Mouse (Mus musculus): Measurements from ENCODE around the gene Cnnm1.
A peak's percentile ranks its signal among the peaks of the same experiment; 100 is the strongest.

The Cnnm1 gene

DNA sequence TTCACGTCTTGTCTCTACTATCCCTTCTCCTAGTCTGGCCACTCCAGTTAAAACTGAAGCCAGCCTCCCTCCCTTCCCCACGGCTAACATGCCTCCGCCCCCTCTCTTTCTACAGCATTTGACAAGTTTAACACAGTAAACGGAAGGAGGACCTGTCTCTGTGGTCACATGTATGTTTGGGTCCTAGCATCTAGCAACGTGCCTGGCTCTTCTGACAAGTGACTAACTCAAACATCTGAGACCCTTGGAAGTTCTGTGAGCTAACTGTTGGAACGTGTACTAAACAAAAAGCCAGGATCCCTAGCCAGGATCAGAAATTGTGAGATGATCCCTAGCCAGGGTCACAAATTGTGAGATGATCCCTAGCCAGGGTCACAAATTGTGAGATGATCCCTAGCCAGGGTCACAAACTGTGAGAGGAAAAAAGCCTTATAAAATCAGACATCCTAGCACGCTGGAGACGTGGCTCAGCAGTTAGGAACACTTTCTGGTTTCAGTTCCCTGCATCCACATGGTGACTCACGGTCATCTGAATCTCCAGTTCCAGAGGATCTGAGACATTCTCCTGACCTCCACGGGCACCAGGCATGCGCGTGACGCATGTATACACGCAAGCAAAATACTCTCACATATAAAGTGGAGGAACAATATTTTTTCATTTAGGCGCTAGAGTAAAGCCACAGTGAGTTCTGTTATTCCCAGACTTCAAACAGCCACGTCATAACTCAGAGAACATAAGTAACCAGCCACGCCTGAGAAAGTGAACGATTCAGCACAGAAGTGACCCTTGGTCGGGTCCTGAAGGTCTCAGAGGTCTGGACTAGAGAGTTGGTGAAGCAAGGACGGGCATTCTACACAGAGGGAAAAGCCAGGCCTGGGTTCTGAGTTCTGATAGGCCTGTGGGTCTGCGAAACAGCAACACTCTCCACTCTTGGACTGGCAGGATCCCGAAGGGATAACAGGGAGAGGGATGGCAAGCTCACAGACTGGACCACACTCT is 71.7 kb downstream of the Cnnm1 start:
- DNase-seq (ENCODE audit: low spot score), result no peak

DNA sequence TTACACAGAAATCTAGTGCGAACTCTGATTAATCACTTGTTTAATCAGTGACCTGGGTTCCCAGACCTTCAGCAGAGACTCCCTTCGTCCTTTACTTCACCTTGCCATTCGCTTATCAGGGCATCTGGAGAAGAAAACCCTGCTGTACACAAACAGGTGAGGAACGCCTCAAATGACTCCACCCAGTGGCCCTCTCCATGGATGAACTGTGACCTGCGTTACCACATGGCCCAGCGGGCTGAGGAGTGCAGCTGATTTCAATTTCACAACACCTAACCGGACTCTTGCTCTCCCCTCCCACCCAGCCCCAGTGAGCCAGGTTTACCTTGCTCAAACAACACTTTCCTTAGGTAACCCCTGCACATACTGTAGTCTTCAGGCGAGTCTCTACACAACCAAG is 73.6 kb downstream of the Cnnm1 start:
- DNase-seq (ENCODE audit: low spot score), result no peak

DNA sequence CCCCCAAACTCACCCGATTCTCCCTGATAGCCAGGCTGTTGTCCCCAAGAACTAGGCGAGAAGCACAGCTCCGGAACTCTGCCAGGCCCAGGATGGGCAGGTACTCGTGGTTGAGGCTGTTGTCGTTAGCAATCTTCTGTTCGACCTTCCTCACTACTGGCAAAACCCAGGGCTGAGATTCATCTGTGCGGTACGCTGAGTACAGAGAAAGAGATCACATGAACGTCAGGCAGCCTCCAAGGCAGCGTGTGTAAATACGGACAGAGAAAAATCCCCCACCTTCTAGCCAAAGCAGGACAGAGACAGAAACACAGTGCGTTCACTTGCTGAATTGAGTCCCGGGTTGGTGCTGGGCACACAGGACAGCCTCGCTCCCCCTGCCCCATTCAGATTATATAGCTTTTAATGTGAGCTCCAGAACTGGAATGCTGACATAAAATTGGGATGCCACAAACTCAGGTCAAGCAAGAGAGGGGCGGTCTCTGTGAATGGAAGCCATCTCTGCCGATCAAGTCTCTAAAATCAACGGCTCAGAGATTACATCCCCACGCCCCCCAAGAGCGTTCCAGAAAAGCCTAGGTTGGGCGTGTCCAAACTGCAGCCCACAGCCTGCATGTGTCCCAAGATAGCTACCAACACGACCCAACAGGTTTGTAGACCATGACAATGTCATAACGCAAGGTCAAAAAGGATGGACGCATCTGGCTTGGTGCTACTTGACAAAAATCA is 75.6 kb downstream of the Cnnm1 start:
- no peak for DNase-seq (ENCODE audit: low spot score)

DNA sequence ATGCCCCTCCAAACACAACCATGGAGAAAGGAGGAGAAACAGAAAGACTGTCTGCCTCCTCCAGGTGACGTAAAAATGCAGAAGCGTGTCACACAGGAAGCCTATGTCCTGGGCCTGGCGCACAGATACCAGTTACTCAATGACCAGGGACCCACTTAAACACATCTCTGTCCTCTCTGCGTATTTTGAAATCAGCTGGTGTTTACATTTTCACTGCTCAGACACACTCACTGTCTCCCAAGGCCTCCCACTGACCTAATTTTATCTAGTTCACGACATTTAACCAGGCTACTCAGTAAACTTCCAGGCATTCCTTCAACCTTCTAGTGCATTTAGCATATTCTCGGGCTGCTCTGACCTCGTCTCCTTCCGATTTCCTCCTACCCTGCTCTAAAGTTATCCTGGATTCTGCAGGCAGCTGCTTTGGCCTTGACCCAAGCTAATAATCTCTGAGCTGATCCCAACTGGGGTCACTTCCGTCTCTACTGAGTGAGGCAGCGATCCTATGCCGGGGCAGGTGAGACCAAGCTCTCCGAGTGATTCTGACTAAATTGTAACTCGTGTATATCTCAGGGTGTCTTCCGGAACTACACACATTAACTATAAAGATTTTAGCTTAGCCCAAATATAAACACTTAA is 76.3 kb downstream of the Cnnm1 start:
- DNase-seq (ENCODE audit: low spot score), result no peak

DNA sequence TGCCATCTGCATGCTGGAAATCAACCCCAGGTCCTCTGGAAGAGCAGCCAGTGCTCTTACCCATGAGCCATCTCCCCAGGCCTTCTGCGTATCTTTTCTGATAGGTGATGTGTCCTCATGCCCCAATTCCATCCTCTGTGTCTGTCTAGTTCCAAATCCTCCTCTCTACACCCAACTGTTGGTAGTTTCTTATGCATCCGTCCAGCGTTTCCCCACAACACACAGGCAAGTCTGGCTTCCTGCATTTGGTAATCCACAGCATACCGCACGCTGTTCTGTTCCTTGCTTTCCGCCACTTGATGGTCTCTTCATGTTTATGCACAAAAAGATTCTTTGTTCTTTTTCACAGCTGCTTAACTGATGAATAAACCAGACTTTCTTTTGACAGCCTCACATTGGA is 77.1 kb downstream of the Cnnm1 start:
- no peak for DNase-seq (ENCODE audit: low spot score)

DNA sequence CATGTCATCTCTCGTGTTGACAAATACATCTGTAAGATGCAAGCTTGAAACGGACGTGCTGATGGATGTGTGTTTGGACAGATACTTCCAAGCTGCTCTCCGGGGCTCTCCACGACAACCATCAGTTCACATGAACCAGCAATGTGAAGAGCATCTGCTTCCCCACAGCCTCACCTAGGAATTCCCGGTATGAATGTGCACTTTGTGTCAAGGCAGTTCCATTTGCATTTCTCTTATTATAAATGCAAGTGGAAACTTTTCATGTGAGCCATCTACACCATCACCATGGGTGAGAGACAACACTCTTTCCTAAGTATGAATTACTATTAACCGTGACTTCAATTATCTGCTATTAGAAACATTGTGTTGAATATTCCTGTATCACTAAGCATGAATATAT is 77.6 kb downstream of the Cnnm1 start:
- DNase-seq (ENCODE audit: low spot score), result no peak

DNA sequence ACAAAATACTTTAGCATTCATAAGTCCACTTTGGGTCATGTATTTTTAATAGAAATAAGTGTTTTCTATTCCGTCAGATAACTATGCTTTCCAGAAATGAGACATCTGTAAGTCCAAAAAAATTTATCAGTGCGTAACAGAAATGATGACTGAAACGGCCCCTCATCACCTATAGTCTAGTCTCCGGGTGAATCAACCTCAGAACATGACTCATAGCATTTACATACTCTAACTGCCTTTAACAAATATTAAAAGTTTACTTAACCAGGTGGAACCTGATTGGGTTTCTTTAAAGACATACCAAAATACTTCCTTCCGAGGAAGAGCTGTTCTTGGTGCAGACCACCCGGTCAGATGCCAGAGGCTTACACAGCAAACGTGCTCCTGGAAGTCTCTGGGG is 78.0 kb downstream of the Cnnm1 start:
- DNase-seq (ENCODE audit: low spot score), result no peak

DNA sequence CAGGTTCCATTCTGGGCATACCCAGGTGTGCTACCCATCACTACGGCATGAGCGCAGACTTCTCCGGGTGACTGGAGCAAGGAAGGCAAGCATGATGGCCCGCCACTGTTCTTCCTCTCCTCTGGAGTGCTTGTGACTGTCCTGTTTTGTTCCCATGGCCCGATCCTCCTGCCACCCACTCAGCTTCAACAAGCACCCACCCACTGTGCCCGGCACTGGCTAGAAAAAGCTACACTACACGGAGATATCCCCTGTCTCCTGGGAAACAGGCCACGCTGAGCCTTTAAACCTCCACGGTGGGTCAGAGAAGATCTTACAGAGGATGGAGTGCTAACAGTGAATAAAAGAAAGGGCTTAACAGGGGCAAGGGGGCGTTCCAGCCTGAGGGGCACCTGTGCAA is 79.0 kb downstream of the Cnnm1 start:
- DNase-seq (ENCODE audit: low spot score), result no peak

DNA sequence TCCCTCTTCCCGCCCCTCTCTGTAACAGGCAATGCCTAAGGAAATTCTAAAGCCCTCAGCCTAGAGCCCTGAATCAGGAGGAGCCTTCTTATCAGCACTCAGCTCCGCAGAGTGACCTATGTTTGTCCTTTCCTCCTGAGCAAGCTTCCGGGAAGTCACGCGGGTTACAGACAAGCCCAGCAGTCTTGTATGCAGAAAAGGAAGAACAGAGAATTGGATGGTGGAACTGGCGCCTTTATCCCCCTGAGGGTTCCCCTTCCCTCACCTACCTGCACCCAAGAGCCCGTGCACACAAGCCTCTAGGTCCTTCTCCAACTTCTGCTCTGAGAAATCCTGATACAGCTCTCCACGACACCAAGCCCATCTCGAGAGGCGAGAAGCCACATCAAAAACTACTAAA is 80.2 kb downstream of the Cnnm1 start:
- no peak for DNase-seq (ENCODE audit: low spot score)

DNA sequence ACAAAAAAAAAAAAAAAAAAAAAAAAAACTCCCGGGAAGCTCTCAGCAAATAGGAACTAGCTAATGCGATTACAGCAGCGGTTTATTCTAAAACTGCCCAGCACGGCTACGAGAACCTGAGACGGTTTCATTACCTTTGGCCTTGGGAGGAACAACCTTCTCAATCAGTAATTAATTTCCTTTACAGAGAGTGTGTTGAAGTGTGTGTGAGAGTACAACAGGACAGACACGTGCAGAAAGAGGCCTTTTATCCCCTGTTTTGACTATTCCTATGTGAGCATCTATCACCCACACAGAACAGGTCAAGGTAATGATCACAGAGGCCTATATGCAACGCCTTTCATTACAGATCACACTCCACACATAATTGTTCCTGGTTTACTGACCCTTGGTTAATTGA is 81.1 kb downstream of the Cnnm1 start:
- DNase-seq (ENCODE audit: low spot score), result no peak

DNA sequence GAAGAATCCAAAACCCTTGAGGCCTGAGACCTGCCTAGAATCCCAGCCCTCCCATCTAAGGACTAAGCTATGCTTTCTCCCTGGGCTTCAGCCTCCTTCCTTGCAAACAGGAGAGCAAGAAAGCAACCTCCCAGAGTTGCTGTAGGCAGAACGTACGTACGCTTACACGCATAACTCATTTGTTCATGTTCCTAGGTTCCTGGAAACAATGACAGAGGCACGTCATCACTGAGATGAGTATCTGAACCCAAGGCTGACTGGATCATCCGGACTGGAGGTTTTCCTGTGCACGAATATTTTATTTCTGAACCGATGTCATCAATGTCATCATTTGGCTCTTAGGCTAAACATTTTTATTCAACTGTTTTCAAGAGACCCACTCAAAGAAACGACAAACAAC is 81.8 kb downstream of the Cnnm1 start:
- DNase-seq (ENCODE audit: low spot score), result no peak

DNA sequence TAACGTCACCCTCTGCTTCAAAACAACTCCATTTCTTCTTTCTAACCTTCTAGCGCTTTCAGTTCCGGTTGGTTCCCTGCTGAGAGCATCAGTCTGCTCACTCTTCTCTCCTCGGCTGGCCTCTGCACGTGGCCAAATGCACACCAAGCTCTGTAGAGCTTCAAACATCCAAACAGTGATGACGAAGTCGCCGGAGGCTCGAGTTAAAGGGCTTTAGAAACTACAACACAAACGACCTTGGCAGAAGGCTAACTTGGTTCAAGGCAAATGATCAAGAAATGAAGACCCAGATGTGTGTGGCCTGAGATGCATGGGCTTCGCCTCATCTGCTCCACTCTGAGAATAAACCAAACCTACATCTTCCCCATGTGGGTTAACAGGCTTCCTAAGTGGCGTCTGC is 83.3 kb downstream of the Cnnm1 start:
- no peak for DNase-seq (ENCODE audit: low spot score)

DNA sequence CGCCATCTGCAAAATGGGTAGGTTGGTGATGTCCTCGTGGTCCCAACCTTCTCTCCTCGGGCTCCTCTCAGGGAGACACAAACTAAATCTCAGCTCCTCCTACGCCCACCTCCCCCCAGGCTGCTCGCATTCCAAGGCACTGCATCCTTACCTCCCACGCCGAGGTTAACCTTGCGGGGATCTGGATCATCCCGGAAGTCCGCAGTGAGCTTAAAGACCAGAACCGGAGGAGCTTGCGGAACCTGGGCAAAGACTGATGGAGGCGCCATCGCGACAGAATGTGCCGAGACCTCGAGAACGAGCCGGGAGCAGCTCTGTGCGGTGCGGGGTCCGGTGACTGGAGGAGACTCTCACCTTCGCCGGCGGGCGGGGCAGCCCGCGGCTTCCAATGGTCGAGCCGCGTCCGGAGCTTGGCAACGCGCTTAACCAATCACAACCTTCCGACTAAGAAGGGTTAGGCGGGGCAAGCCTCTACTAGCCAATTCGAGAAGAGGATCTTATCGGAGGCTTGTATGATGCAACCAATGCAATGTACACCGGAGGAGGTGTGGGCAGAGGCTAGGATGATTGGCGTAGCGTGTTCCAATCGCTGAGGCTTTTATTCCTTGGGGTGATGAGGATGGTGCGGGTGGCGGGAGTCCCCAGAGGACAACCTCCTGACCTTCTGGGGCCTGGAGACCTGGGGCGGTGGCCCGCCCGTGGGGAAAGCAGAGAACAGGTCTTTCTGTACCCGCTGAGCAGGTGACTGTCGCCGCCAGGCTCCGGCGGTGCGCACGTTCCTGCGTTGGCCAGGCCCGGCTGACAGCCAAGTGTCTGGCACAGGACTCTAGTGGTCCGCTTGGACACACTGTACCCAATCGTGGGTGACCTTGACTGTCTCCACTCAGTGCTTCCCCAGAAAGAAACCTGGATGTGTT is 84.2 kb downstream of the Cnnm1 start, which contains the start of gene Got1:
Gene Got1 (minus strand): TSS at position 419 of the 917 bp plus-strand sequence.
- peak; percentile 90 for DNase-seq (ENCODE audit: low spot score)

DNA sequence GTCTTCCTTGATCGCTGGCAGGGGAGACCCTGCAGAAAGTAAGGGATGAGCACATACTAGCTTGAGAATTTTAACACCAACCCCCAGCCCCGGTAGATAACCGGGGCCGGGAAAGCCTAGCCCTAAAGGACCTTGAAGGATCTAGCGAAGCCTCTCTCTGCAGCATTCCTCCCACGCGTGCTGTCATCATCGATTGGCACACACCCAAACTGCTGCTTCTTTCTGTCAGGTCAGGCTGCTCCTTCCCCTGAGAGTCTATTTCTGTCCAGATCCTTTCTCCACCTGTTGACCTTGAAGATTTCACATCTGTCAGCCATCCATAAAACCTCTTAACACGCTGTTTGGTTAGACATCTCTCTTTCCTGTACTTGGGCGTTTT is 84.9 kb downstream of the Cnnm1 start:
- peak; percentile 41 for DNase-seq (ENCODE audit: low spot score)

DNA sequence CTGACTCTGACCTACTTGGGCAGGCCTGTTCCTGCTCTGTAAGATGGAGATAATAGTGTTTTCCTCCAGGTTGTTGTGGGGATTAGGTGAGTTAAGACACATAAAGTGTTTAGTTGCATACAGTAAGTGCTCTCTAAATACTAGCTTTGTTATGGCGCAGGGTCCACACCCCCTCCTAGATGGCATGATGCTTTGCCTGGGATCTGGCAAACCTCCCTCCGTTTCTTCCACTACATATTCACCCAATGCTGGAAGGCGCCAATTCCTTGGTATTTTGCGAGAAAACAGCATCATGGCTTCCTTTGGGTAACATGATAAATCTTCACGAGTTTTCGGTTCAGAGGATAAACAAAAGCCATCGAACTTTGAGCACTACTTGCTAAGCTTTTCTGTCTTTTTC is 85.3 kb downstream of the Cnnm1 start:
- DNase-seq (ENCODE audit: low spot score), result no peak

DNA sequence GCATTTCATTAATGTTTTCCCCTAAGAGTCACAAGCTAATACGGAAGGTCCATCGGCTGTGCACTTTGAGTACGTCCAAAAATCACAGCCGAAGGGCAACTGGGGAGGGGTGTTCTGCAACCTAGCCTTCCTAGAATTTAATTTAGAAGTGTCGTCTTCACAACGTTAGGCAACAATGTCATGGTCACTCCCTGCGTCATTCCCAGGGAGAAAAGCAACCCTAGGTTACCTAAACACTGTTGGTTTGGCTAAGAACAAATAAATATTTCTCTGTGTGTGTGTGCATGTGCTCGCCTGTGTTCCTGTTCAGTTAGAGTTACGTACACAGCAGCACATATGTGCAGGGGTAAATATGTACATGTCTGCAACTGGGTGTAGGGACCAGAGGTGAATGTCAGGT is 85.8 kb downstream of the Cnnm1 start:
- DNase-seq (ENCODE audit: low spot score), result no peak

DNA sequence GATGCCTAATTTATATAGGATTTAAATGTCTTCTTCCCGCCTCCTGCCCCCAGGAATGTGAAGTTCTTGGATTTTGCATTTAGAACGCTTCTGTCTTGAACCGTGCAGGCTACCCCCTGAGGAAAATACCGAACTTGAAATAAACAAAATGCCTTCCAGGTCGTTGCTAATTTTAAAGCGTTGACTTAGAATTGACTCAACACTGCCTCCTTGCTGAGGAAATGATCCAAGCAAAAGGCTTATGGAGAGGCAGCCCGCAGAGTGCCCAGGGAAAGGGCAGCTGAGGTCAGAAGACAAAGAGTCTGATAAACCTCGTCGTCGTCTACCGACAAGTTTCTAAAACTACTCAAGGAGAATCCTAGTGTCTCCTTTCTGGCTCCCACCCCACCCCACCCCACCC is 86.9 kb downstream of the Cnnm1 start:
- DNase-seq (ENCODE audit: low spot score), result no peak

DNA sequence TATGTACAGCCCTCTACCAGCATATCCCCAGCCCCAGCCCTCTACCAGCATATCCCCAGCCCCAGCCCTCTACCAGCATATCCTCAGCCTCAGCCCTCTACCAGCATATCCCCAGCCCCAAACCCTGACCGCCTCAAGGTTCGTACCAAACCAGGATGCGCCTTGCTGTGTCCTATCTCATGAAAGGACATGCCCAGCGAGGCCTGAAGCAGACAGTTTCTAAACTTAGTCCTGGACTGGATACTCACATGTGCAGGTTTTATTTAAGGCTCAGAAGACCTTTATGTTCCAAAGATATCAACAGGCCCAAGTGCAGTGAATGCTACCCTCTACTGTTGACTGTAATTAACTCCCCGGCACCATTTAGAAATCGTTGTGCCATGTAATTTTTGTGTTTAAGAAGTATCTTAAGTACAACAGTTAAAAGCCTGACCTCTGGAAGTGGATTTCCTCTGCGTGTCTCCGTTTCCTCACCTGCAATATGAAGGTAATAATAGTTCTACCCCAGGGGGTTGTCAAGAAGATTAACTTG is 87.9 kb downstream of the Cnnm1 start:
- DNase-seq (ENCODE audit: low spot score), result no peak

DNA sequence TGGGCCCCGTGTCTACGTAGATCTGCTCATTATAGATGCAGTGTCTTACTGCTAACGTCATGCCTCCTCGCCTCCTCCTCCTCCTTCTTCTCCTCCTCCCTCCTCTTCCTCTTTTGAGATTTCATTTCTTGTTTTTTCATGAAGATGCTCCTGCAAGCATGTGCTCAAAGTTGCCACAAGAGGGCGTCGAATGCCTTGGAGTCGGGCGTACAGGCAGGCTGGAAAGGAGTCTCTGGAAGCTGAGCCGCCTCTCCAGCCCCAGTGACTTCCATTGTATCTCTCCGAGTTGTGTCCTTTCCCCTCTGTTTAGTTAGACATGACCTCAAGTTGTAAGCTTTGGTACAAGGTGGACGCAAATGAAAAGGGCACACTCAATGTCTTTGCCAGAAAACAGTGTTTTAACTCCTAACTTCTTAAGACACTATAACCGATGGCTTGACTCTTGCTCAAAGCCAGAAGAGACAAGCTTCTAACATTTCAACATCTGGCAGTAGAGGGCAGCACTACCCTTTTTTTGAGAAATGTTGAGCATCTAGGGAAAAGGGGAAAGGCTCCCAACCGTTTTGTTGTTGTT is 90.0 kb downstream of the Cnnm1 start:
- DNase-seq (ENCODE audit: low spot score), result peak; percentile 55

DNA sequence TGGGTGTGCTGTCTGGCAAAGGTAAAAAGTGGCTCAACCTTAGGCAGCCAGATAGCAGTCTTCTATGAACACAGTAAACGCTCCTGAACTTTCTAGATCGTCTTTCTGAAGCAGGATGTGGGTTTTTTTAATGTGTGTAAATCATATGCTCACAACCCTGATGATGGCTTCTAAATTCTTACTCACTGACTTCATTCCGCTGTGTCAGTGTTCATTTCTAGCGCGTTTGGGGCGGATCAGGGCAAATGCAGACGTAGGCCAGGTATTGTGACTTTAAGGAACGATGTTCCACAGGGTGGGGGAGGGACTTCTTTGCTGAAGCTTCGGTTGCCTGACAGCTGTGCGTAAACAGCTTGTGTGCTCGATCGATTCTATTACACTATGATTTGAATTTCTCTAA is 90.7 kb downstream of the Cnnm1 start:
- DNase-seq (ENCODE audit: low spot score), result no peak

DNA sequence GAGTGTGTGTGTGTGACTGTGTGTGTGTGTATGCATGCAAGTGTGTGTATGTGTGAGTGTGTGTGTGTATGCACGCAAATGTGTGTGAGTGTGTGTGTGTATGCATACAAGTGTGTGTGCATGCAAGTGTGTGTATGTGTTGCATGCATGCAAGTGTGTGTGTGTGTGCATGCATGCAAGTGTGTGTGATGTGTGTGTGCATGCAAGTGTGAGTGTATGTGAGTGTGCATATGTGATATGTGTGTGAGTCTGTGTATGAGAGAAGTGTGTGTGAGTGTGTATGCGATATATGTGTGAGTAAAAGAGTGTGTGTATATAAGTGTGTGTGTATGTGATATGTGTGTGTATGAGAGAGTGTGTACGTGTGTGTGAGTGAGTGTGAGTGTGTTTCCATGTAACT is 95.1 kb downstream of the Cnnm1 start:
- DNase-seq (ENCODE audit: low spot score), result no peak

Measured in ovary, postnatal 14 days (tissue).